Mouse (Mus musculus) ES-E14 (cell line): ENCODE measurements at regions not wholly inside any gene's neighbourhood (a gene's known extent, or its start where the extent isn't known, plus 50 kb on each side); places are given as distances from the start of the nearest gene placed in this dataset.

ENCODE experiments used
- CHD2 ChIP-seq: IDR thresholded peaks from 2 replicates; pipeline ENCODE4 v1.6.1; 2014; ENCODE audit warnings: mild to moderate bottlenecking, low read depth, low read length, inconsistent platforms
- ZC3H11A ChIP-seq: IDR thresholded peaks from 2 replicates; pipeline ENCODE4 v1.6.1; 2012; ENCODE audit warnings: low read depth, mild to moderate bottlenecking, inconsistent platforms, low read length, borderline replicate concordance
- ZNF384 ChIP-seq: IDR thresholded peaks from 2 replicates; pipeline ENCODE4 v1.6.1; 2012; ENCODE audit warnings: low read depth, low read length, inconsistent platforms

GRCm38 (mm10) chr7:70276078-70276477 is 90.5 kb downstream of the Nr2f2 start:
- TF ChIP-seq CHD2 (no peak), ZC3H11A (no peak), ZNF384 (no peak)
